Mouse (Mus musculus): Measurements from ENCODE around the gene Thpo.
A peak's percentile ranks its signal among the peaks of the same experiment; 100 is the strongest.

Gene Thpo

DNA sequence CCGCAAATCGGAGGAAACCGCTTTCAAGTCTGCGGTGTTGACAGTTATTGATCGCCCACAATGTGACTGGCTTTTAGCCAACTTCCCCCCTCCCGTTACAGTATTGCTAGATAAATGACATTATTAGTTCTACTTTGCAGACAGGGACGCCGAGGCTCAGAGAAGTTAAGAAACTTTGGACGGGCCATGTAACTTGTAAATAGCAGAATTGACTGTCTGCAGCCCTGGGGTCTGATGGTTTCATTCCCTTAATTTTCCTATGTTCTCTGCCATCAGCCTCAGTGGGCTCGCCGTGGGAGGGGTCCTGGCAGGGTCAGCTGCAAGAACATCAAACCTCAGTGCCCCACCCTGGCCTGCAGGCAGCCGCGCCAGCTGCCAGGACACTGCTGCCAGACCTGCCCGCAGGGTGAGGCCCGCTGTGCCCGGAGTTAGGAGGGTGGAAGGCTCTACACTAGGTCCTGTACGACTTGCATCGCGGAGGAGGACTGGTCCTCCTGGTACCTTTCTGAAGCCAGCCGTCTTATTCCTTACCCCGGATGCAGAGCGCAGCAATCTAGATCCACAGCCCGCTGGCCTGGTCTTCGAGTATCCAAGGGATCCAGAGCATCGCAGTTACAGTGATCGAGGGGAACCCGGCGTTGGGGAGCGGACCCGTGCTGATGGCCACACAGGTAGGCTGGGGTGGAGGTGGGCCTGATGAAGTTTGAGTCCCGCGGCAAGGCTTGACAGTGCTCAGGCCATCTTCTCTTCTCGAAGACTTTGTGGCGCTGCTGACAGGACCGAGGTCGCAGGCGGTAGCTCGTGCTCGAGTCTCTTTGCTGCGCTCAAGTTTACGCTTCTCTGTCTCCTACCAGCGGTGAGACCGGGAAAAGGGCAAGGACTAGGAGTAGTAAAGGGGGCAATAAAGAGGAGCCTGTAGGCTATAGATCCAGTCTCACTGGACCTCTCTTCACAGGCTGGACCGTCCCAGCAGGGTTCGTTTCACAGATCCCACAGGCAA, at the start of gene Thpo:
Gene Thpo, minus strand, starts transcription at position 781 of the 1,000 bp plus-strand sequence.
- no peak for DNase-seq (ENCODE audit: low read depth)

DNA sequence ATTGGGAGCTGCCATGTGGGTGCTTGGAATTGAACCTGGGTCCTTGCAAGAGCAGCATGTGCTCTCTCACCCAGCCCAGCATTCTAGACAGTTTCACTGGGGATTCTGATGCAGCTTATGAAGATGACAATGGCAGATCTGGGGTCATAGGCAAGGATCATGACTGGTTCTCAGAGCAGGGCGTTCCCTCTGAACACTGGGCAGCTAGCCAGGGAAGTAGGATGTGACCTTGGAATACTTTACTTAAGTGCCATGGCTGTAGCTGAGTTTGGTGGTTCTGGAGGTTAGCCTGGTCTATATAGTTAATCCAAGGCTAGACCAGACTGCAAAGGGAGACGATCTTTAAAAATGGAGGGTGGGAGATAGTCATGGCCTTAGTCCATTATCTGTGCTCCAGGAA, 49.6 kb upstream of the Thpo start:
- DNase-seq (ENCODE audit: low read depth): no peak

- no peak for DNase-seq (ENCODE audit: low read depth)
These were observed 46.9 kb upstream of the Thpo start for GRCm38 (mm10) chr16:20781101-20781630.

GRCm38 (mm10) chr16:20779846-20780245, 45.5 kb upstream of the Thpo start:
- DNase-seq (ENCODE audit: low read depth): no peak

DNA sequence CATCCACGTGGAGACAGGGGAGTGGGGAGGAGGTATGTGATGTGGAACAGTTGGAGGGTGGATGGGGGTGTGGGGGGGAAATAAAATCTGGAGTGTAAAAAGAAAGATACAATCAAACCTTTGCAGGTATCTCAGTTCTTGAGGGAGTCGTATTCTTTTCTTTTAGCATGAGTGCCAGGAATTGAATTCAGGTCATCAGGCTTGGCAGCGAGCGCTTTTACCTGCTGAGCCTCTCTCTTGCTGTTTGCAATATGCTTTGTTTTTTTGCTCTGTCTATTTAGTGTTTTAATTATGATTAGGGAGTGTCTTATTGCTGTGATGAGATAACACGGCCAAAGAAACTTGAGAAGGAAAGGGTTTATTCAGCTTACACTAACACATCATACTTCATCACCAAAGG, 40.7 kb upstream of the Thpo start:
- no peak for DNase-seq (ENCODE audit: low read depth)

- DNase-seq (ENCODE audit: low read depth): peak; percentile 71
These were observed 30.9 kb upstream of the Thpo start for GRCm38 (mm10) chr16:20765244-20765643.

DNA sequence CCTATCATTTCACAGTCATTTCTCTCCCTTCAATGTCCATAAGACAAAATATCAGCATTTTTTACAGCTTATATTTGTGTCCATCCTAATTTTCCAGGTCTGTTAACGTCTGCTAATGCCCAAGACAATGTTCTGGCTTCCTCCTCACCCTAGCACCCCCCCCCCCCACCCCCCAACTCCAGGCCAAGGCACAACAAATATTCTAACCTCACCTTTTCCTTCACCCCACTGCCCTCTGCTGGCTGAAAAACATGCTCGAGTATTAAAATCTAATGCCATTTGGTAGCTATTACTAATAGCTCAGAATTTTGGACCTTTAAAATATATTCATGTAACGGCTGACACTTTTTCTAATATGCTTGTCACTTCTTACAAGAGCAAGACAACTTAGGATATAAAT, 27.4 kb upstream of the Thpo start:
- peak; percentile 60 for DNase-seq (ENCODE audit: low read depth)

GRCm38 (mm10) chr16:20757385-20757784, 23.1 kb upstream of the Thpo start:
- DNase-seq (ENCODE audit: low read depth): no peak

DNA sequence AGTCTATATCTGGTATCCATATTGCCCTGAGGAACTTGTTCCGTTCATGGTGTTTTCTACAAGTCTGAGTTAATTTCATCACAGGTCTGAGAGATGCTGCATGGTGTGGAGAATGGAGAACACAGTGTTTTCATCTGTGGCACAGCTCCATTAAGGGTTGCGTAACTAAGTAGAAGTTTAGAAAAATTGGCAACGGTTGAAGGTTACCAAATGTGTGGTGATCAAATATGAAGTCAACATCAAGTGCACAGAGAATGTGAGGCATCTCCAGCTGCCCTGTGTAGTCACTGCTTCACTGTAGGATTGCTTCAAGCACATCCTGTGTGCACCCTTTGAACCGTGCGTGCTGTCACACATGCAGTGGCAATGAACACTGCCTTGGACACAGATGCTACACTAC, 21.7 kb upstream of the Thpo start:
- no peak for DNase-seq (ENCODE audit: low read depth)

GRCm38 (mm10) chr16:20750518-20750917, 16.2 kb upstream of the Thpo start:
- DNase-seq (ENCODE audit: low read depth): no peak

DNA sequence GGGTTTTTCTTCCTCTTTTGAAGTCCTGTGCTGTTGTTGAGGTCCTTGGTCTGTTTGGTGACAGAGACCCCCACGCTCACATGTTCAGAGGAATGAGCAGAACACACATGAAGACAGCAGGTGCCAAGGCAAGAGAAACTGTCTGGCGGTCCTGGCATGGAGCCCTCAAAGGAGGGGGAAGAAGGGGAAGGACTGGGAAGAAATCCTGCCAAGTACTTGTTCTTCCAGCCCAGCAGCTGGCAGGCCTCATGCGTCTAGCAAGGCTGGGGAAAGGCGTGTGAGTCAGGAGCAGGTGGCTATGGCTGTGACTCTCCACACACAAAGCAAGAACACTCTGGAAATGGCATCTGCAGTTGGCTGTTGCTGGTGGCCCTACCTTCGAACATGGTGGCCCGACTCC, 12.3 kb upstream of the Thpo start:
- DNase-seq (ENCODE audit: low read depth): no peak

GRCm38 (mm10) chr16:20739845-20740244, 5.5 kb upstream of the Thpo start:
- DNase-seq (ENCODE audit: low read depth): no peak

DNA sequence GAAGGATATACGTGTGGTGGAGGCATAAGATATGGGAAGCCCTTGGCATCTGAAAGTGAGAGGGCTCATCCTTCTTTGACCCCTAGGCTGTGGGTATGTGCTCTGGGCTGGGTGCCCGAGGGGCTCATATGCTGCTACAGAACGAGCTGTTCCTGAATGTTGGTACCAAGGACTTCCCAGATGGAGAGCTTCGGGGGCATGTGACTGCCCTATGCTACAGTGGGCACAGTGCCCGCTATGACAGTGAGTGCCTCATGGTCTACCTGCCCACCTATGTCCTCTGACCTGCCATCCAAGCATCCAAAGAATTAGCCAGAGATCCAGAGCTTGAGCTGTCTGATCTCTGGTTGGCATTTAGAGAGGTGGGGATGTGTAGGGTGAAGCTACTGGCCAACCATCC, 2.5 kb upstream of the Thpo start:
- DNase-seq (ENCODE audit: low read depth): no peak

DNA sequence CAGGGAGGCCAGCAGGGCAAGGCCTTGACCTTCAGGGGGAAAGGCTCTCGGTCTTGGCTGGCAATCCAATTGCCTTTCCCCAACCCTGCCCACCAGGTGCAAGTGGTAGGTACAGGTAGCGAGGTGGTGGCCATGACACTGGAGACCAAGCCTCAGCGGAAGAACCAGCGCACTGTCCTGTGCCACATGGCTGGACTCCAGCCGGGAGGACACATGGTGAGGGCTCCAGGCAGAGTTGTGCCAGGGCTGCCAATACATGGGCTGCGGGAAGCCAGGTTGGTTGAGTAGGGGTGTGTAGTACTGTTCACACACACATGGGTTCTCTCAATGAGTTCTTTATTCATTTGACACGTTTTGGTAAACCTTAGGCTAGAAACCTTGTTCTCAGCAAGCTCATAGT, 1.9 kb upstream of the Thpo start:
- no peak for DNase-seq (ENCODE audit: low read depth)

DNA sequence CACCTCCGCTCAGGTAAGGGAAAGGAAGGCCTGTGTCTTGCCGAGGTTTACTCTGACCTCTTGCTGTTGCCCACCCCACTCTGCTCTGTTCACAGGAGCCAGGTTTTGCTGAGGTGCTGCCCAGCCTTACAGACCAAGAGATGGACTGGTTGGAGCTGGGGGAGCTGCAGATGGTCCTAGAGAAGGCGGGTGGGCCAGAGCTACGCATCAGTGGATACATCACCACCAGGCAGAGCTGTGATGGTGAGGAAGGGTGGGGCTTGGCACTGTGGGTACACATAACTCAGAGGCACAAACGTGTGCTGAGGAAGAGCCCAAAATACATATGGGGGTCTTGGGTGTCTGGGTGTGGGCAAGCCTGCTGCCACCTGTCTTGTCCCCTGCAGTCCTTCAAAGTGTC, 1.3 kb upstream of the Thpo start:
- DNase-seq (ENCODE audit: low read depth): no peak

DNA sequence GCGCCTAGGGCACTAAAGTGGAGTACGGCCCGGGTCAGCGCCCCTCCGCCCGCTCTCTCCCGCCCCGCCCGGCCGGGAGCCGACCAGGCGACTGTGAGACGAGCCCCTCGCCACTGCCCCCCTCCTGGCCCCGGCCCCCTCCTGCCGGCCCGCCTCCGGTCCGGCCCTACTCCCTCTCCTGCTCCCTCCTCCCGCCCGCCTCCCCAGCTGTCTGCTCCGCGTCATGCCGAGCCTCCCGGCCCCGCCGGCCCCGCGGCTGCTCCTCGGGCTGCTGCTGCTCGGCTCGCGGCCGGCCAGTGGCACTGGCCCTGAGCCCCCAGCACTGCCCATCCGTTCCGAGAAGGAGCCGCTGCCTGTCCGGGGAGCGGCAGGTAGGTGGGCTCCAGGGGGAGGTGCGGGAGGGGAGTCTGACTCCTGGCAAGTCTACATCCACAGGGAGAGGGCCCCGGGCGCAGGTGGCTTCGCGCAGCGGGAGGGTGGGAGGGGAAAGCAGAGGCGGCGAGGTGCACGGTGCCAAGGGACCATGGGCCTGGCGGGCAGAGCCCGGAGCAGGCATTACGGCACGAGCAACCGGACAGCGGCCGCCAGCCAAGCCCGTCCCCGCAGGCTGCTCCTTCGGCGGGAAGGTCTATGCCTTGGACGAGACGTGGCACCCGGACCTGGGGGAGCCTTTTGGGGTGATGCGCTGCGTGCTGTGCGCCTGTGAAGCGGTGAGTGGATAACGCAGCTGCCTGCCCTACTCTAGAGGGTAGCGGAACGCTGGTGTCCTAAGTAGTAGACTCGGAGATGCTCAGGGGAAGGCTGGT, 1.2 kb downstream of the Thpo start, which contains the start of gene Chrd:
Gene Chrd, plus strand, starts transcription at position 203 of the 806 bp plus-strand sequence.
- DNase-seq (ENCODE audit: low read depth): no peak

DNA sequence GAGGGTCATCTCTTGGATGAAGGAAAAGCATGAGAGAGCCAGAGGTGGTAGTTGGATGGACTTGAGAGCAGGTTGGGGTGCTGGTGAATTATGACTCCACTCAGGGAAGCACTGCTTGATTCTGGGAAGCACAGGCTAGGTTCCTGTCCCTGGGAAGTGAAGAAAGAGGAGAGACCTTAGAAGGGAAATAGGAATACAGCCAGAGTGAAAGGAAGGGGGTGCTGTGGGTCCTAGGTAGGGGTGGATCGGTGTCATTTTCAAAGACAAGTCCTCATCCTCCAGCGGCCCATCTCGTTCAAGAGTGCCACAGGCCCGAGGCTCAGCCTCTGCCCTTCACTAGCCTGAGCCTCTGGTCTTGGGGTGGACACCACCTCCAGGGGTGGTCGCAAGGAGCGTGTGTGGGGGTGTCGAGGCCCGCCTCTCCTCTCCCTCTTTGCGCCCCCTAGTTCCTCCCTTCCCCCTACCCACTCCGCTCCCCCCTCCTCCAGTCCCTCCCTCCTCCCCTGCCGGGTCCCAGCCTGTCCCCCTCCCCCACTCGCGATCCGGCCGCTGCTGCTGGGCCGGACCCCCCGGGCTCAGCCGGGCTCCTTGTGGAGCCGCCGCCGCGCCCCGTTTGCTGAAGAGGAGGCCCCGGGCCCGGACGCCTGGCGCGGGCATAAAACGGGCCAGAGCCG, 1.9 kb downstream of the Thpo start:
- no peak for DNase-seq (ENCODE audit: low read depth)

GRCm38 (mm10) chr16:20731688-20732087, 2.6 kb downstream of the Thpo start:
- DNase-seq (ENCODE audit: low read depth): no peak

DNA sequence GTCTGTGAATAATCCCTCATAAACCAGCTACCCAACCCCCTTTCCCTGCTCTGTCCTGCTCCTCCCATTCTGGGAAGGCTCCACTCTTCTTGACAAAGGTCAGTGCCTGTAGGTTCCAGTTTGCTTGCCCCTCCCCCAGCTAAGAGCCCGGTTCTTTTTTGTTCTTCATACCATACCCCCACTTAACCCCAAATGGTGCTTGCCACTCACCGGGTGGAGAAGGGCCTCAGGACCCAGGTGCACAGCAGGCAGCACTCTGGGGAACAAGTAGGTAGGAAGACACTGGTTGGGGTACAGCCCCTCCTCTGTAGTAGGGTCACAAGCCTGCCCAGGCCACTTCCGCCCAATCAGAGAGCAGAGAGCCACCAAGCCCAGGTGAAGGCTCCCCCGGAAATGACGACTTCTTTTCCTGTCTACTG, 4.0 kb downstream of the Thpo start:
- no peak for DNase-seq (ENCODE audit: low read depth)

DNA sequence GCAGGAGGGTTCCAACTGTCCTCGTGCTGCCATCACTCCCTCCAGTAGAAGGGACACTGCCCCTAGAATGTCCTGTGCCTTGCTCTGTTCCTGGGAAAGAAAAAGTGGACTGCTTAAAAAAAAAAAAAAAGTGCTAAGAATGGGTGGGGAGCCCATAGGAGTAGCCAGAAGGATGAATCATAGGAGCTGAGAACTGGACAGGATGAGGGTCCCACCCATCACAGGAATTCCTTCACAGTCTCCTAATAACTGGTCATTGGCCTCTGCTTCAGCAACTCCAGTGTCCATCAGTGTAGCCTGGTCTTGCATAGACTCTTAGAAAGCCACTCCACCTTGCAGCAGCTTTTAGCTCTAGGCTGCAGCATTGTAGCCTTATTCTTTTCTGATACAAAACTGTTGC, 7.9 kb downstream of the Thpo start:
- no peak for DNase-seq (ENCODE audit: low read depth)

GRCm38 (mm10) chr16:20725750-20726149, 8.6 kb downstream of the Thpo start:
- DNase-seq (ENCODE audit: low read depth): no peak

DNA sequence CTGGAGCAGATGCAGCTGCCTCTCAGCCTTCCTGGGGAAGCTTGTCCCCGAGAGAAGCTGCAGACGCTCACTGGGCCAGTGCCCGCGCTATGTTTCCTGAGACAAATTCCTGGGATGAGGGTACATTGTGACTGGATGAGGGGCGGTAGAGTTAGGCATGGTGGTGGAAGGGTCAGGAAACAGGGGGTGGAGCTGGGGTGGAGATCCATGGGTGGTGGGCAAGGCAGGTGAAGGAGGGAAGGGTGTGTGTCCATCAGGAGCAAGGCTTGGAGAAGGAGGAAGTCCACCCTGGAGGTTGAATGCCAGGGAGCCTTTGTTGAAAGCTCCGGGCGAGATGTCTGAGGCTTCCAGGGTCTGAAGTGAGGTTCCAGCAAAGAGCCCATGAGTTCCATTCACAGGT, 9.0 kb downstream of the Thpo start:
- DNase-seq (ENCODE audit: low read depth): no peak

Data from induced T-regulatory cell, adult 2 months (primary cell).